Mouse (Mus musculus) C2C12 (cell line): ENCODE measurements at regions not wholly inside any gene's neighbourhood (a gene's known extent, or its start where the extent isn't known, plus 50 kb on each side); places are given as distances from the start of the nearest gene placed in this dataset.
A peak's percentile ranks its signal among the peaks of the same experiment; 100 is the strongest.

Experiments
- H3K27me3 ChIP-seq: one replicate; pipeline ENCODE4 v1.6.1; 2011; ENCODE audit not compliant: control insufficient read depth, insufficient read depth, insufficient read length
- H3K36me3 ChIP-seq: one replicate; pipeline ENCODE4 v1.6.1; 2011; ENCODE audit not compliant: control insufficient read depth, insufficient read depth
- H3K4me3 ChIP-seq: one replicate; pipeline ENCODE4 v1.5.1; 2011; ENCODE audit warnings: mild to moderate bottlenecking, control low read depth; ENCODE audit not compliant: poor library complexity, insufficient read depth, severe bottlenecking
- H3K79me2 ChIP-seq: one replicate; pipeline ENCODE4 v1.6.1; 2011; ENCODE audit not compliant: control insufficient read depth, insufficient read depth
- H3K79me3 ChIP-seq: one replicate; pipeline ENCODE4 v1.6.1; 2011; ENCODE audit warnings: low read depth, control low read depth
- H3ac ChIP-seq: one replicate; pipeline ENCODE3; 2011; ENCODE audit warnings: low read depth; ENCODE audit not compliant: control insufficient read depth, insufficient read length
- CEBPB ChIP-seq: IDR thresholded peaks from one replicate; pipeline ENCODE4 v1.6.1; 2011; ENCODE audit warnings: low read depth, mild to moderate bottlenecking, control low read depth, moderate library complexity
- CTCF ChIP-seq: IDR thresholded peaks from one replicate; pipeline ENCODE4 v1.5.1; 2011; ENCODE audit not compliant: control insufficient read depth, insufficient read depth, insufficient read length
- FOSL1 ChIP-seq: IDR thresholded peaks from one replicate; pipeline ENCODE4 v1.8.0; 2011; ENCODE audit warnings: mild to moderate bottlenecking, low read length; ENCODE audit not compliant: poor library complexity, insufficient read depth, severe bottlenecking
- MAX ChIP-seq: IDR thresholded peaks from one replicate; pipeline ENCODE4 v1.6.1; 2011; ENCODE audit warnings: mild to moderate bottlenecking, control low read depth
- MYOD1 ChIP-seq: IDR thresholded peaks from one replicate; pipeline ENCODE4 v1.6.1; 2011; ENCODE audit warnings: low read depth; ENCODE audit not compliant: control insufficient read depth, insufficient read length
- MYOG ChIP-seq: IDR thresholded peaks from one replicate; pipeline ENCODE4 v1.6.1; 2011; ENCODE audit not compliant: control insufficient read depth, insufficient read length; ENCODE audit errors: extremely low read depth
- USF1 ChIP-seq: IDR thresholded peaks from one replicate; pipeline ENCODE4 v1.6.1; 2011; ENCODE audit warnings: low read depth, mild to moderate bottlenecking, control low read depth, moderate library complexity

DNA sequence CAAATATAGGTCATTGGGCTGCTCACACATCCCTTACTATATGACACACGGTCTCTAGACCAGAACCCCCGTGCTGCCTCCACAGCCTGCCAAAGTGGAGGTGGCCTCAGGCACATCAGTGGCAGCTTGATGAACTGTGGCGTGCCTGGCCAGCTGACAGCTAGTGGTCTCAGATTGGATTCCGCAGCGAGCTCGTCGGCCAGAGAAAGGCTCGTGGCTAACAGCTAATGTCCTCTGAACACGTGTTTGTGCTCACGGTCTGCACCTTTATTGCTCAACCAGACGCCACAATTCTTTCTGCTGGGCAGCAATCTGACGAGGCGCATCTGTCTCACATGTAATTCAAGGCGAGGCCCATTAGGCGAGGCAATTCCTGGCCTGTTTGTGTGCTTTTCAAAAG is 270.6 kb downstream of the Prex1 start:
- no peaks in the 10 kb centered on the region for H3K36me3 ChIP-seq
- H3K4me3 ChIP-seq: no peak overlapping the region
- TF ChIP-seq MYOG (no peak), FOSL1 (no peak), CEBPB (peak; percentile 51), CTCF (no peak), USF1 (no peak), MAX (no peak), MYOD1 (no peak)
- H3ac ChIP-seq: no peak overlapping the region
- no peaks in the 10 kb centered on the region for H3K79me2 ChIP-seq
- H3K27me3 ChIP-seq: no peaks in the 10 kb centered on the region
- no peaks in the 10 kb centered on the region for H3K79me3 ChIP-seq

DNA sequence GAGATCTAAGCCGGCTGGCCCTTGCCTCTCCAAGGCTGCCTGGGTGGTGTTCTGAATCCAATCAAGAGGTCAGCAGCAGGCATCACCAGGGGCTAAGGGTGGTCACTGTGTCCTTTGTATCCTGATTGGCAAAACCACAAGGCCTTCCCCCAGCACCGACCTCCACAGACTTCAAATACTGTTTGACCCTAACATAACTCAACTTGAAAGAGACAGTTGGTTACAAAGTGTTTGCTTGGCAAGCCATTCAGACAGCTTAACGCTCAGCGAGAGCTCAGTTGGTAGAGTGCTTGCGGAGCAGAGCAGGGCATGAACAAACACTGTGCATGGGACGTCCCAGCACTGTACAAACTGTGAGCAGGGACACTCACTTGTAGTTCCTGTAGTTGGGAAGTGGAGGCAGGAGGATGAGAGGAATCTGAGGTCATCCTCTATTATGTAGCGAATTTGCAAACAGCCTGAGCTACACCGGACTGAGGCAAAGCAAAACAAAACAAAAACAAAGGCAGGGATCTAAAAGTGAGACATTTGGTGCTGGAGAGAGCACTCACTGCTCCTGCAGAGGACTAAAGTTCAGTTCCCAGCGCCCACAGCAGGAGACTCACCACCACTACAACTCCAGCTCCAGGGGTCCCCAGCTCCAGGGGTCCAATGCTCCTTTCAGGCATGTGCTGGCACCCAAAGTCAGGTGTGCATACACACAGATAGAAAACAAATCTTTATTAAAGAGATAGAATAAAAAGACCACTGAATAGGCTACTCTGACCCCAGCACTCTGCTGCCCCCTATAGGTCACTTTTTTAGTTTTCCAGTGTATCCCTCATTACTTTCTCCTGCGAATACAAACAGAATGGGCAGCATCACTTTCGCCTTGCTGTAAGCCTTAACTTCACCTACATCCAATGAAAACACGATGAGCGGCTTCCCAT is 273.5 kb downstream of the Prex1 start:
- H3K79me3 ChIP-seq: no peaks in the 10 kb centered on the region
- no peaks in the 10 kb centered on the region for H3K27me3 ChIP-seq
- TF ChIP-seq USF1: no peak
- no peak for TF ChIP-seq CTCF
- no peak for TF ChIP-seq MYOD1
- TF ChIP-seq MYOG: no peak
- no peak overlapping the region for H3K4me3 ChIP-seq
- H3ac ChIP-seq: no peak overlapping the region
- H3K79me2 ChIP-seq: no peaks in the 10 kb centered on the region
- H3K36me3 ChIP-seq: no peaks in the 10 kb centered on the region

DNA sequence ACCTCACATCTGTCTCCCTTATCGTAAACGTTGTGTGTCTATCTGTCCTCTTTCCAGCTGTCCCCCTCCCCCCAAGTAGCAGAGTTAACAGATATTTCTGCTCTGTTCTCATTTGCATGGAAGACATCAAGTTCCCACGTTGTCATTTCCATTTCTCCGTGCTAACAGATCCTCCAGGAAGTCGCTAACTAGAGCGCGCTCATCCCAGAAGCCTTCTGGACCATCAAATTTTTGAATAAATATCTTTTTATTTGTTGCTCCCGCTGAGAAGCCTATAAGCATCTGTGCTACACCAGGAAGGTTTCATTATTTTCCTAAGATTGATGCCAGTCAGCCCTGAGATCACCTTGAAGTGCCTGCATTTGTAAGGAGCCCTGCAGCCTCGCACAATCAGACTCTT is 275.4 kb downstream of the Prex1 start:
- Histone ChIP-seq H3K79me2 (no peaks in the 10 kb centered on the region), H3K27me3 (no peaks in the 10 kb centered on the region), H3K4me3 (no peak overlapping the region), H3ac (no peak overlapping the region), H3K79me3 (no peaks in the 10 kb centered on the region), H3K36me3 (no peaks in the 10 kb centered on the region)
- TF ChIP-seq MAX: no peak
- TF ChIP-seq USF1: no peak
- no peak for TF ChIP-seq MYOD1
- TF ChIP-seq CTCF: no peak
- TF ChIP-seq MYOG: no peak
- TF ChIP-seq CEBPB: no peak
- no peak for TF ChIP-seq FOSL1

DNA sequence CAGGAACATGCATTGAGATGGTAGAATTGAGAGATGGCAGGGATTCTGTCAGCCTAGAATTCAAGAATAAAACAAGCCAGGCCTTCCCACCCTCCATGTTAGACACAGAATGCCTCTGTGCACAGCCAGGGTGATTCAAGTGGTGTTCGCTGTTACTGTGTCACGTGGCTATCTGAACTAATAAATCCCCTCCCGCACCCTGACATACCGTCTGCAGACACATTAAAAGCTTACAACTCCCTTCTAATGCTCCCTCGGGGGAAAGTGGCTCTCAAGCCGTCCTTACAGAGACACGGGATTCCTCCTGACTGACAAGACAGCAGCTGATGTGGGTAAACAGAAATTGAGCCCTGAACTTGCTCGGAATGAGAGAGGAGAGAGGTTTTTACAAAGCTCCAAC is 279.1 kb downstream of the Prex1 start:
- Histone ChIP-seq H3K79me2 (no peaks in the 10 kb centered on the region), H3K36me3 (no peaks in the 10 kb centered on the region), H3ac (no peak overlapping the region)

DNA sequence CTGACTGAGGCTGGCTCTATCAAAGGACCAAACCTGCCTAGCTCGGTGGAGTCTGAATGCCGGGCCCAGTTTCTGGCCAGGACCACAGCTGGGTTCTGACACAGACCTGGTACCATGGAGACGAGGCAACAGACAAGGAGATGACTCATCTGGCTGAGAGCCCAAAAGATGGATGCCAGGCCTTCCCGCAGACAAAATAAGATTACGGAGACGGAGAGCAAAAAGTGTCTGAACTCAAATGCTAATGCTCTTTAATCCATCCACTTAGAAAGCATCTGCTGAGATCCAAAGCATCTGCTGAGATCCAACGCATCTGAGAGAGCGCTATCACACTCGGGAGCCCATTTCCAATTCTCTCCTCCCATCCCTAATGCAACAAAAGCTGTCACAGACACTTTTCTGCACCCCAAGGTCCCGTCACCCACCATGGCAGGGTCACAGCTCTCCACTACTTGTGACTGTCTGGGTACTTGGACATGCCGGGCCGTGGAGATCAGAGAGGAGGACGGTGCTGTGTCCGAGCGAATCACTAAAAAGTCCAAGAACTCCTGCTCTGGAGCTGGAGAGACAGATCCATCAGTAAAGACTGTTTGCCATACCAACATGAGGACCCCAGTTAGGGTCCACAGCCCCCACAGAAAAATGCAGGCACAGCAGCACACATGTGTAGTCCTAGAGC is 278.3 kb upstream of the Sulf2 start:
- no peaks in the 10 kb centered on the region for H3K36me3 ChIP-seq
- no peaks in the 10 kb centered on the region for H3K79me2 ChIP-seq
- no peak overlapping the region for H3K4me3 ChIP-seq
- H3K27me3 ChIP-seq: no peaks in the 10 kb centered on the region
- H3ac ChIP-seq: no peak overlapping the region
- TF ChIP-seq CEBPB: no peak
- TF ChIP-seq MYOD1: peak; percentile 37
- TF ChIP-seq MYOG: no peak
- TF ChIP-seq FOSL1: peak; percentile 32
- no peak for TF ChIP-seq CTCF
- no peak for TF ChIP-seq MAX
- no peaks in the 10 kb centered on the region for H3K79me3 ChIP-seq

More for the DNA sequence above, 279.1 kb downstream of the Prex1 start:
- Histone ChIP-seq H3K27me3 (no peaks in the 10 kb centered on the region), H3K4me3 (no peak overlapping the region), H3K79me3 (no peaks in the 10 kb centered on the region)
- TF ChIP-seq FOSL1: no peak
- TF ChIP-seq USF1: peak; percentile 74
